Mouse (Mus musculus) testis, adult 2 months (tissue): ENCODE measurements around the gene Proser3.

Experiments used
- CTCF ChIP-seq: fragments of 200-500 bp; IDR thresholded peaks from 2 replicates; pipeline ENCODE4 v1.5.1; 2012; ENCODE audit warnings: low read depth, mild to moderate bottlenecking, inconsistent platforms, low read length, moderate library complexity; ENCODE audit not compliant: control insufficient read depth, insufficient read depth, insufficient replicate concordance
- POLR2A ChIP-seq: fragments of 200-500 bp; IDR thresholded peaks from 2 replicates; pipeline ENCODE4 v1.6.1; 2012; ENCODE audit warnings: low read depth, mild to moderate bottlenecking, inconsistent platforms, low read length, moderate library complexity; ENCODE audit not compliant: control insufficient read depth

- TF ChIP-seq POLR2A (no peak), CTCF (no peak)
These were observed 20.9 kb upstream of the Proser3 start for GRCm38 (mm10) chr7:30572969-30573368.
